Mouse (Mus musculus) hindbrain, embryonic 11.5 days (tissue): ENCODE results near the gene Olfr1370. TPM values are rescaled to one million over a fixed set of nuclear protein-coding genes. Genes with fewer than 3 reads are reported as not detected.

Source experiments
- ATAC-seq: fragments of 200-750 bp; cut with Nextera tagmentation; 2 replicates; pipeline ENCODE4 v1.8.0; 2017; ENCODE audit warnings: mild to moderate bottlenecking, moderate TSS enrichment, moderate library complexity; ENCODE audit not compliant: low FRiP score
- DNase-seq: peaks from one replicate; pipeline ENCODE4 v3.0.0-alpha.2; 2015; ENCODE audit warnings: low spot score
- H3K27ac ChIP-seq: fragments of 300-500 bp; sonication (generic); 2 replicates; pipeline ENCODE4 v1.5.1; 2014; ENCODE audit warnings: mild to moderate bottlenecking, low read depth, low read length
- H3K27me3 ChIP-seq: fragments of 300-500 bp; sonication (generic); 2 replicates; pipeline ENCODE4 v1.6.1; 2014; ENCODE audit warnings: mild to moderate bottlenecking, low read length, moderate library complexity, mixed read lengths; ENCODE audit not compliant: control insufficient read depth, insufficient read depth
- H3K36me3 ChIP-seq: fragments of 300-500 bp; sonication (generic); 2 replicates; pipeline ENCODE4 v1.6.1; 2014; ENCODE audit warnings: mild to moderate bottlenecking, low read length, moderate library complexity, mixed read lengths; ENCODE audit not compliant: control insufficient read depth, insufficient read depth
- H3K4me1 ChIP-seq: fragments of 300-500 bp; sonication (generic); replicated peaks from 2 replicates; pipeline ENCODE4 v1.6.1; 2014; ENCODE audit warnings: low read length, mixed read lengths; ENCODE audit not compliant: control insufficient read depth, insufficient read depth
- H3K4me2 ChIP-seq: fragments of 300-500 bp; sonication (generic); replicated peaks from 2 replicates; pipeline ENCODE4 v1.6.1; 2014; ENCODE audit warnings: mild to moderate bottlenecking, low read depth, low read length
- H3K4me3 ChIP-seq: fragments of 300-500 bp; sonication (generic); 2 replicates; pipeline ENCODE4 v1.5.1; 2014; ENCODE audit warnings: low read depth, low read length
- H3K9ac ChIP-seq: fragments of 300-500 bp; sonication (generic); 2 replicates; pipeline ENCODE4 v1.6.1; 2014; ENCODE audit warnings: low read depth, low read length
- H3K9me3 ChIP-seq: fragments of 300-500 bp; sonication (generic); 2 replicates; pipeline ENCODE4 v1.6.1; 2016; ENCODE audit warnings: low read length; ENCODE audit not compliant: control insufficient read depth
- WGBS: fragments of 180-500 bp; shearing (Covaris S2); extraction: QIAGEN DNeasy Blood & Tissue Kit; methylation state at CpG from one replicate; pipeline ENCODE4 v1.1.7; 2014; 5-methylcytosine and 5-hydroxymethylcytosine counted together
- polyA plus RNA-seq: library from polyadenylated mRNA; unstranded; fragments of >200 nt; fragmentation: Nextera tagmentation; extraction: Ambion mirVana; gene quantifications from 2 replicates; pipeline ENCODE4 v1.2.1, GENCODE M21; 2014

The Olfr1370 gene
- polyA plus RNA-seq, 1 experiment from 2014 or later, result not detected

- H3K4me2 ChIP-seq, result no peak overlapping the region
- ATAC-seq (no peak), DNase-seq (no peak)
- no peak overlapping the region for H3K4me3 ChIP-seq
- H3K27ac ChIP-seq, result no peak overlapping the region
- no peaks in the 10 kb centered on the region for H3K9me3 ChIP-seq
- H3K9ac ChIP-seq, result no peak overlapping the region
- no peaks in the 10 kb centered on the region for H3K27me3 ChIP-seq
- H3K36me3 ChIP-seq, result no peaks in the 10 kb centered on the region
- no peaks in the 10 kb centered on the region for H3K4me1 ChIP-seq
These were observed 38.8 kb downstream of the Olfr1370 start for GRCm38 (mm10) chr13:21035981-21036380.

- Histone ChIP-seq H3K27me3 (no peaks in the 10 kb centered on the region), H3K4me2 (no peak overlapping the region), H3K36me3 (no peaks in the 10 kb centered on the region), H3K9ac (no peak overlapping the region), H3K4me1 (no peaks in the 10 kb centered on the region), H3K27ac (no peak overlapping the region), H3K4me3 (no peak overlapping the region), H3K9me3 (no peaks in the 10 kb centered on the region)
- peak; percentile 18 for DNase-seq
- 0 out of 2 replicates have a peak, but pooled peaks have one; percentile 31 for ATAC-seq
- WGBS, result 83% methylated on average over 3 of the region's 3 CpGs
These were observed 39.7 kb downstream of the Olfr1370 start for GRCm38 (mm10) chr13:21035011-21035410.

DNA sequence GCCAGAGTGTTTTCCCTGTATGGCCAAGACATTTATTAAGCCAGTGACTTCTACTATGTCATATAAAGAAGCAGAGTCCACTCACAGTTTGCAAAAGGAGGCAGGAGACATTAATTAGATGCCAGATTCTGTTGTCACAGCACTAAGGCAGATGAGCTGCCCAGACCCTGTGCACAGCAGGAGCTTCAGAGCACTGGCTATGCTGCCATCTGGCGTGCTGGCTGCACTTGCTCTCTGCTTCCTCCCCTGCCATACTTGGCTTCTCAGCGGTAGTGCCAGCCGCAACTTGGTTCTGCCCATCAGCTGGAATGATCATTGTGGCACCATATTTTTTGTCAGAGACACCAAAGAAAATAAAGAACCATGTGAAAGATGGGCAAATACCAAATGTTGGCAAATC, 41.6 kb downstream of the Olfr1370 start:
- no peaks in the 10 kb centered on the region for H3K36me3 ChIP-seq
- peak; percentile 35; the same call in 1 of the 2 replicates for ATAC-seq
- H3K4me3 ChIP-seq, result no peak overlapping the region
- no peaks in the 10 kb centered on the region for H3K9me3 ChIP-seq
- H3K27me3 ChIP-seq, result no peaks in the 10 kb centered on the region
- H3K4me2 ChIP-seq, result no peak overlapping the region
- no peak overlapping the region for H3K9ac ChIP-seq
- H3K27ac ChIP-seq, result no peak overlapping the region
- DNase-seq, result peak; percentile 11
- no peaks in the 10 kb centered on the region for H3K4me1 ChIP-seq
- 54% methylated on average over 3 of the region's 3 CpGs for WGBS

DNA sequence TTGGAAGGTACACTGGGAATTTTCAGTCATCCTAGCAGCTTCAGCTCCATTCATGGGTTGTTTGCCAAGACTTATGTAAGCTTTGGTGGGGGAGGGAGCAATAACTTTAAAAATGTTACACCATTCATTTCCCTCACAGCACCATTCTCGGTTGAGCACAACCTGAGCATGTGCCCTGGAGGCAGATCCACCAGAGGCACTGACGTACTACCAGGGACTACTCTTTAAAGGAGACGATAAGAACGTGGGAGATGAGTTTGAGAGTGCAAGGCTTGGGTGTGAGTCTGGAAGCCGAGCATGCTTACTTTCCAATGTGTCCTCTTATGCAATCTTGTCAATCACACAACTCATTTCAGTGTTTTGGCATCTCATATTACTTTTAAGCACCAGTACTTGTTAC, 49.9 kb downstream of the Olfr1370 start:
- Histone ChIP-seq H3K9me3 (no peaks in the 10 kb centered on the region), H3K4me1 (no peaks in the 10 kb centered on the region), H3K4me3 (no peak overlapping the region), H3K36me3 (no peaks in the 10 kb centered on the region), H3K9ac (no peak overlapping the region), H3K27ac (no peak overlapping the region), H3K4me2 (no peak overlapping the region), H3K27me3 (no peaks in the 10 kb centered on the region)
- no peak for DNase-seq
- 88% methylated on average over 5 of the region's 5 CpGs for WGBS
- no peak for ATAC-seq

Other genes with a start within 250 kb of the Olfr1370 start
- gene Olfr1369-ps1, start 36.5 kb upstream of the Olfr1370 start, polyA plus RNA-seq, result 0.04 TPM in 1 of 2 replicates, not detected in the other
- not detected in 2 replicates for gene Olfr263, start 54.7 kb upstream of the Olfr1370 start, polyA plus RNA-seq
- gene Olfr1368, start 70.9 kb upstream of the Olfr1370 start, polyA plus RNA-seq, result not detected in 2 replicates
- gene Trim27, start 104.5 kb upstream of the Olfr1370 start, polyA plus RNA-seq, result 133 and 144 TPM in 2 replicates
- gene Gpx5, start 217.8 kb upstream of the Olfr1370 start, polyA plus RNA-seq, result not detected in 2 replicates
- gene Gpx6, start 237.2 kb upstream of the Olfr1370 start, polyA plus RNA-seq, result 0.32 TPM in 1 of 2 replicates, not detected in the other